In genomic region chr5:57959317-57959716, GRCm38 (mm10) we compare ENCODE assay signal across 17 mouse cellular contexts.
"Had no signal": no experiment of that assay in that cellular context is flagged by ENCODE, and none has a peak within 500 bp of the region (broad histone marks: within the 10 kb centered on the region; RNA-seq: fewer than 3 reads in every experiment).

No protein-coding gene starts in this region.

- H3K4me1 ChIP-seq: intestine, embryonic 15.5 days; limb, embryonic 12.5 days; limb, embryonic 15.5 days; midbrain, embryonic 15.5 days had no signal

- H3K27ac ChIP-seq: intestine, embryonic 15.5 days; limb, embryonic 12.5 days; limb, embryonic 15.5 days; macrophage; midbrain, embryonic 15.5 days; neural tube, embryonic 13.5 days had no signal

- H3K9ac ChIP-seq: intestine, embryonic 15.5 days; limb, embryonic 12.5 days; limb, embryonic 15.5 days; lung, embryonic 14.5 days; midbrain, embryonic 15.5 days; neural tube, embryonic 13.5 days had no signal

- H3K36me3 ChIP-seq: intestine, embryonic 15.5 days; limb, embryonic 12.5 days; limb, embryonic 15.5 days; midbrain, embryonic 15.5 days; neural tube, embryonic 13.5 days had no signal

- H3K9me3 ChIP-seq: intestine, embryonic 15.5 days; limb, embryonic 12.5 days; limb, embryonic 15.5 days; megakaryocyte, embryonic 14.5 days; midbrain, embryonic 15.5 days; neural tube, embryonic 13.5 days had no signal

- H3K27me3 ChIP-seq: intestine, embryonic 15.5 days; limb, embryonic 12.5 days; limb, embryonic 15.5 days; midbrain, embryonic 15.5 days; neural tube, embryonic 13.5 days had no signal

- H3K4me2 ChIP-seq: intestine, embryonic 15.5 days; limb, embryonic 12.5 days; limb, embryonic 15.5 days; lung, embryonic 14.5 days; midbrain, embryonic 11.5 days; midbrain, embryonic 15.5 days; neural tube, embryonic 13.5 days had no signal

- DNase-seq: kidney, adult 11 months; kidney, adult 8-10 months; kidney, postnatal 14 days; kidney, postnatal 4 days; left cerebral cortex, postnatal 4 days; lung, embryonic 14.5 days; thymus, postnatal 25 days had no signal

- H3K4me3 ChIP-seq: intestine, embryonic 15.5 days; limb, embryonic 12.5 days; limb, embryonic 15.5 days; megakaryocyte, embryonic 14.5 days; midbrain, embryonic 15.5 days; myocyte; neural tube, embryonic 13.5 days had no signal

- ATAC-seq: intestine, embryonic 15.5 days; lung, postnatal 0 days; midbrain, embryonic 15.5 days had no signal
